Comparison of ENCODE assay signal across 15 mouse cellular contexts in the genomic region with DNA sequence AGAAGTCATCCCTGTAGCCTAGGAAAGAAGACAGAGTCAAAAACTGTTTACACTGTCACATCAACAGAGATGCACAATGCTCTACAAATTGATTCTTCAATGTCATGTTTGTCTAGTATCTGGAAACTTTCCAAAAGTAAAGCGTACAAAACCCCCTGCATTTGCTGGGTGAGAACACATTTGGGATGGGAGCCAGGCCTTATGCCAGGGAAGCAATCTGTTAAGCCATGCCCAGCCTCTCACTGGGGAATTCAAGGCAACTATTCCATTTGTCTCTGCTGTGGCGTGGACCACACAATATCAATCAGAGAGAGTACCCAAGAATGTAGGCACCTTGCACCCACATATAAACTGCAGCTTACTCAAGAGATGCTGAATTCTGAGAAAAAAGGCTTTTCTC. TPM values are rescaled to one million over a fixed set of nuclear protein-coding genes. Genes with fewer than 3 reads are reported as not detected.
DNase-seq lines count a peak whose midpoint lies in the region; ATAC-seq and TF ChIP-seq lines count a peak whose summit lies in the region.
"Had no signal": no experiment of that assay in that cellular context is flagged by ENCODE, and none has a peak within 500 bp of the region (broad histone marks: within the 10 kb centered on the region; RNA-seq: fewer than 3 reads in every experiment).

No protein-coding gene starts in this region.

- peak; percentile 58 for DNase-seq in hindbrain, embryonic 14.5 days (ENCODE audit: low spot score)
- DNase-seq in hindbrain, embryonic 11.5 days (ENCODE audit: low spot score), result no peak
- no peak for DNase-seq in CH12.LX (ENCODE audit: extremely low read depth)
- peak; percentile 32 for DNase-seq in cerebellum, adult 8-10 months
- DNase-seq in layer of hippocampus, adult 2 months (ENCODE audit: low spot score in 2 of 2), result peak; percentile 80 to 85
- no peak for DNase-seq in thymus, adult 18-20 months
- no peak for DNase-seq in spleen, adult 12 weeks (ENCODE audit: low spot score)
- DNase-seq: B cell, adult 2 months; heart, postnatal 36 days; kidney, postnatal 14 days; lung, embryonic 14.5 days had no signal

- H3K36me3 ChIP-seq in hindbrain, embryonic 14.5 days (replicated peaks; ENCODE audit: control insufficient read depth, insufficient read depth), result peaks cover 96% of the 10 kb centered on the region
- H3K36me3 ChIP-seq in hindbrain, embryonic 11.5 days (ENCODE audit: control insufficient read depth, insufficient read depth, low read length), result peaks cover 59% of the 10 kb centered on the region
- peaks cover 90 to 99% of the 10 kb centered on the region in 2 experiments for H3K36me3 ChIP-seq in CH12.LX (replicated peaks in 1 of 2; ENCODE audit: control insufficient read depth in 1 of 2, insufficient read depth in 1 of 2, low read length in 1 of 2)
- H3K36me3 ChIP-seq in neural tube, embryonic 15.5 days, result peaks cover 97% of the 10 kb centered on the region

- no peak for TF ChIP-seq POLR2A in CH12.LX (IDR thresholded peaks at IDR 0.05; ENCODE audit: low read depth, low read length)

- H3K27me3 ChIP-seq in hindbrain, embryonic 14.5 days (ENCODE audit: control insufficient read depth, insufficient read depth, low read length), result no peaks in the 10 kb centered on the region
- H3K27me3 ChIP-seq in hindbrain, embryonic 11.5 days (ENCODE audit: control insufficient read depth, insufficient read depth, low read length), result no peaks in the 10 kb centered on the region
- no peaks in the 10 kb centered on the region for H3K27me3 ChIP-seq in CH12.LX (replicated peaks)
- H3K27me3 ChIP-seq in neural tube, embryonic 15.5 days (replicated peaks), result no peaks in the 10 kb centered on the region
- H3K27me3 ChIP-seq: limb, embryonic 12.5 days had no signal

- H3K4me2 ChIP-seq in hindbrain, embryonic 14.5 days (replicated peaks), result no peak overlapping the region
- H3K4me2 ChIP-seq in hindbrain, embryonic 11.5 days (replicated peaks; ENCODE audit: low read depth, low read length), result no peak overlapping the region
- H3K4me2 ChIP-seq in CH12.LX (ENCODE audit: insufficient read depth, low read depth, poor library complexity, severe bottlenecking), result no peak overlapping the region
- H3K4me2 ChIP-seq in neural tube, embryonic 15.5 days, result no peak overlapping the region
- H3K4me2 ChIP-seq: limb, embryonic 12.5 days; lung, embryonic 14.5 days had no signal

- no peak for TF ChIP-seq CTCF in CH12.LX (conservative IDR thresholded peaks at IDR 0.05 in 1 of 2, IDR thresholded peaks at IDR 0.05 in 1 of 2; ENCODE audit: low read depth in 2 of 2, low read length in 2 of 2)
- TF ChIP-seq CTCF in layer of hippocampus, adult 2 months (conservative IDR thresholded peaks at IDR 0.05), result no peak

- no peaks in the 10 kb centered on the region for H3K4me1 ChIP-seq in hindbrain, embryonic 14.5 days (replicated peaks; ENCODE audit: control insufficient read depth, insufficient read depth, low read length)
- no peaks in the 10 kb centered on the region for H3K4me1 ChIP-seq in hindbrain, embryonic 11.5 days (replicated peaks; ENCODE audit: control insufficient read depth, insufficient read depth, low read length)
- H3K4me1 ChIP-seq in CH12.LX (ENCODE audit: control insufficient read depth in 1 of 2, insufficient read depth in 2 of 2), result peaks cover 0 to 2% of the 10 kb centered on the region in 2 experiments; a peak in 2 of 4 replicates
- H3K4me1 ChIP-seq in neural tube, embryonic 15.5 days, result peaks cover 3% of the 10 kb centered on the region; the same call in 1 of the 2 replicates
- H3K4me1 ChIP-seq: limb, embryonic 12.5 days had no signal

- H3K9me3 ChIP-seq in hindbrain, embryonic 14.5 days (ENCODE audit: control insufficient read depth, low read length), result no peaks in the 10 kb centered on the region
- no peaks in the 10 kb centered on the region for H3K9me3 ChIP-seq in hindbrain, embryonic 11.5 days (ENCODE audit: control insufficient read depth, low read length)
- H3K9me3 ChIP-seq in CH12.LX (replicated peaks; ENCODE audit: low read length), result no peaks in the 10 kb centered on the region
- H3K9me3 ChIP-seq in neural tube, embryonic 15.5 days (replicated peaks), result no peaks in the 10 kb centered on the region
- H3K9me3 ChIP-seq: G1E; limb, embryonic 12.5 days had no signal

- 60% methylated on average over 2 of the region's 2 CpGs for WGBS in hindbrain, embryonic 14.5 days
- 94% methylated on average over 2 of the region's 2 CpGs for WGBS in hindbrain, embryonic 11.5 days
- WGBS in neural tube, embryonic 15.5 days, result 56% methylated on average over 2 of the region's 2 CpGs

- TF ChIP-seq EP300 in CH12.LX (IDR thresholded peaks at IDR 0.05; ENCODE audit: low read length), result no peak

- ATAC-seq in hindbrain, embryonic 14.5 days (ENCODE audit: low FRiP score), result no peak
- ATAC-seq in hindbrain, embryonic 11.5 days (ENCODE audit: low FRiP score), result no peak
- ATAC-seq in neural tube, embryonic 15.5 days (ENCODE audit: low FRiP score), result no peak
- ATAC-seq: intestine, postnatal 0 days had no signal

- dilution Hi-C loops in CH12.LX (cut with MboI; ENCODE audit: extremely low pct_ligation_motif_present, extremely low pct_unique_long_range_greater_than_20kb, low sequenced_read_pairs), result no loop called here

- no peak overlapping the region for H3K27ac ChIP-seq in hindbrain, embryonic 14.5 days
- no peak overlapping the region for H3K27ac ChIP-seq in hindbrain, embryonic 11.5 days (ENCODE audit: low read depth, low read length)
- H3K27ac ChIP-seq in CH12.LX (ENCODE audit: insufficient read depth, low read depth), result no peak overlapping the region
- peak overlapping the region; percentile 58 for H3K27ac ChIP-seq in layer of hippocampus, adult 2 months
- H3K27ac ChIP-seq in neural tube, embryonic 15.5 days (replicated peaks), result no peak overlapping the region
- H3K27ac ChIP-seq: limb, embryonic 12.5 days had no signal

- in situ Hi-C loops in CH12.LX (cut with MboI; ENCODE audit: low pct_ligation_motif_present, low pct_unique_long_range_greater_than_20kb, low sequenced_read_pairs), result loop anchor here (25.0 kb wide), 1 partner anchor 260 kb away; no protein-coding TSS in a partner anchor

- H3K79me2 ChIP-seq in CH12.LX (replicated peaks; ENCODE audit: control insufficient read depth, extremely low read depth, insufficient read depth, poor library complexity, severe bottlenecking), result peaks cover 9% of the 10 kb centered on the region

- no peak overlapping the region for H3K4me3 ChIP-seq in hindbrain, embryonic 14.5 days (replicated peaks; ENCODE audit: low read length)
- no peak overlapping the region for H3K4me3 ChIP-seq in hindbrain, embryonic 11.5 days (ENCODE audit: low read depth, low read length)
- H3K4me3 ChIP-seq in CH12.LX (replicated peaks in 1 of 3; ENCODE audit: low read depth in 2 of 3, low read length in 2 of 3, poor library complexity in 1 of 3), result no peak overlapping the region
- H3K4me3 ChIP-seq in layer of hippocampus, adult 2 months, result no peak overlapping the region
- no peak overlapping the region for H3K4me3 ChIP-seq in neural tube, embryonic 15.5 days (replicated peaks)
- H3K4me3 ChIP-seq: limb, embryonic 12.5 days had no signal

- no peak for TF ChIP-seq RAD21 in CH12.LX (IDR thresholded peaks at IDR 0.05; ENCODE audit: low read depth, low read length)

- no peak overlapping the region for H3K9ac ChIP-seq in hindbrain, embryonic 14.5 days
- no peak overlapping the region for H3K9ac ChIP-seq in hindbrain, embryonic 11.5 days (ENCODE audit: low read depth, low read length)
- H3K9ac ChIP-seq in CH12.LX (ENCODE audit: insufficient read depth, low read depth), result no peak overlapping the region
- no peak overlapping the region for H3K9ac ChIP-seq in neural tube, embryonic 15.5 days (replicated peaks)
- H3K9ac ChIP-seq: limb, embryonic 12.5 days; lung, embryonic 14.5 days had no signal

TF ChIP-seq in CH12.LX, 34 proteins besides CTCF, POLR2A, EP300 and RAD21:
- TF ChIP-seq POLR2AphosphoS2 (IDR thresholded peaks at IDR 0.05; ENCODE audit: low read depth, low read length) (0 out of 2 replicates have a peak, but pooled peaks have one; percentile 22), USF1 (IDR thresholded peaks at IDR 0.05; ENCODE audit: low read depth, low read length) (no peak), ZMIZ1 (IDR thresholded peaks at IDR 0.05; ENCODE audit: low read depth, low read length) (peak; percentile 15; the same call in 1 of the 2 replicates)

RNA-seq across cellular contexts. Expression of gene Lat2, which starts 7.2 kb away (rescaled TPM):
- polyA plus RNA-seq in hindbrain, embryonic 14.5 days (2014; fragmentation: Nextera tagmentation; extraction: Ambion mirVana), result 1.1 and 1.5 TPM in 2 replicates
- 0.77 and 3.1 TPM in 2 replicates for polyA plus RNA-seq in hindbrain, embryonic 11.5 days (2014; fragmentation: Nextera tagmentation; extraction: Ambion mirVana)
- total RNA-seq in CH12.LX (2012; rRNA removed) (89.7 and 100 TPM in 2 replicates), CH12.LX (2014; rRNA removed) (121 and 130 TPM in 2 replicates)
- 108 and 112 TPM in 2 replicates for polyA plus RNA-seq in CH12.LX (2012; ENCODE audit: insufficient read length, low read depth)
- 1 to 10 TPM; 2.2 to 3.0 TPM for total RNA-seq in layer of hippocampus, adult 2 months (2021)
- polyA plus RNA-seq in neural tube, embryonic 15.5 days (2015; fragmentation: Nextera tagmentation; extraction: Ambion mirVana), result 3.4 and 3.9 TPM in 2 replicates

RNA-seq across cellular contexts. Expression of gene Eif4h, which starts 17.2 kb away (rescaled TPM):
- polyA plus RNA-seq in hindbrain, embryonic 14.5 days (2014; fragmentation: Nextera tagmentation; extraction: Ambion mirVana), result 329 and 343 TPM in 2 replicates
- 434 and 445 TPM in 2 replicates for polyA plus RNA-seq in hindbrain, embryonic 11.5 days (2014; fragmentation: Nextera tagmentation; extraction: Ambion mirVana)
- total RNA-seq in CH12.LX (2012; rRNA removed) (408 and 445 TPM in 2 replicates), CH12.LX (2014; rRNA removed) (432 and 470 TPM in 2 replicates)
- polyA plus RNA-seq in CH12.LX (2012; ENCODE audit: insufficient read length, low read depth), result 391 and 417 TPM in 2 replicates
- total RNA-seq in layer of hippocampus, adult 2 months (2021), result 100 to 1,000 TPM; 298 to 323 TPM
- 317 and 361 TPM in 2 replicates for polyA plus RNA-seq in neural tube, embryonic 15.5 days (2015; fragmentation: Nextera tagmentation; extraction: Ambion mirVana)

RNA-seq across cellular contexts. Expression of gene Rfc2, which starts 40.9 kb away (rescaled TPM):
- 174 and 178 TPM in 2 replicates for polyA plus RNA-seq in hindbrain, embryonic 14.5 days (2014; fragmentation: Nextera tagmentation; extraction: Ambion mirVana)
- polyA plus RNA-seq in hindbrain, embryonic 11.5 days (2014; fragmentation: Nextera tagmentation; extraction: Ambion mirVana), result 291 and 298 TPM in 2 replicates
- total RNA-seq in CH12.LX (2012; rRNA removed) (223 and 237 TPM in 2 replicates), CH12.LX (2014; rRNA removed) (219 and 222 TPM in 2 replicates)
- polyA plus RNA-seq in CH12.LX (2012; ENCODE audit: insufficient read length, low read depth), result 267 and 283 TPM in 2 replicates
- total RNA-seq in layer of hippocampus, adult 2 months (2021), result 10 to 100 TPM; 48.1 to 55.6 TPM
- 185 and 216 TPM in 2 replicates for polyA plus RNA-seq in neural tube, embryonic 15.5 days (2015; fragmentation: Nextera tagmentation; extraction: Ambion mirVana)

Comparison
In these comparisons a context has a peak if more than half of its experiments do, and no peak if none do; other contexts are left out.
1. DNase-seq: peak in hindbrain, embryonic 14.5 days (single experiment), cerebellum, adult 8-10 months (single experiment) and layer of hippocampus, adult 2 months (2 of 2); none in hindbrain, embryonic 11.5 days (single experiment), CH12.LX (single experiment), thymus, adult 18-20 months (0 of 2) and spleen, adult 12 weeks (single experiment).
2. RNA of gene Lat2, which starts 7.2 kb away (polyA plus RNA-seq): 108 to 112 TPM in CH12.LX; 3.4 to 3.9 TPM in neural tube, embryonic 15.5 days, 0.77 to 3.1 TPM in hindbrain, embryonic 11.5 days and 1.1 to 1.5 TPM in hindbrain, embryonic 14.5 days; every median in the first group is over 10 times any median in the second.